Mouse (Mus musculus) layer of hippocampus, postnatal 14 days (tissue): ENCODE results near the gene Patz1. TPM values are rescaled to one million over a fixed set of nuclear protein-coding genes. Genes with fewer than 3 reads are reported as not detected.
A peak's percentile ranks its signal among the peaks of the same experiment; 100 is the strongest.

Experiments used
- DNase-seq, 2 experiments: peaks; one replicate each; pipeline ENCODE4 v3.0.0; 2021 to 2022; ENCODE audit warnings: low spot score in 2 of 2, mixed read lengths in 1 of 2
- long read RNA-seq, 2 experiments: library from polyadenylated mRNA; stranded (forward); transcript quantifications; one replicate each; pipeline ENCODE4 v2.0.0; 2021
- total RNA-seq, 2 experiments: library from RNA; stranded (reverse); gene quantifications; 2 replicates each; pipeline ENCODE4 v1.2.3; 2021

The Patz1 gene
- 10 to 100 TPM; 50.3 to 50.4 TPM for total RNA-seq
- long read RNA-seq, experiment 1, transcript Patz1-201 (4 exons, 3,118 nt): major isoform, 8 of 19 reads
- long read RNA-seq, experiment 1, partial matches to known transcripts: 1 of 19 reads
- long read RNA-seq, experiment 1, other reads (novel, unspliced or antisense): 1 of 19 reads
- long read RNA-seq, experiment 2, transcript Patz1-202 (5 exons, 3,173 nt): major isoform, 5 of 17 reads
- long read RNA-seq, experiment 2, partial matches to known transcripts: 1 of 17 reads
- long read RNA-seq, experiment 2, other reads (novel, unspliced or antisense): 5 of 17 reads

DNA sequence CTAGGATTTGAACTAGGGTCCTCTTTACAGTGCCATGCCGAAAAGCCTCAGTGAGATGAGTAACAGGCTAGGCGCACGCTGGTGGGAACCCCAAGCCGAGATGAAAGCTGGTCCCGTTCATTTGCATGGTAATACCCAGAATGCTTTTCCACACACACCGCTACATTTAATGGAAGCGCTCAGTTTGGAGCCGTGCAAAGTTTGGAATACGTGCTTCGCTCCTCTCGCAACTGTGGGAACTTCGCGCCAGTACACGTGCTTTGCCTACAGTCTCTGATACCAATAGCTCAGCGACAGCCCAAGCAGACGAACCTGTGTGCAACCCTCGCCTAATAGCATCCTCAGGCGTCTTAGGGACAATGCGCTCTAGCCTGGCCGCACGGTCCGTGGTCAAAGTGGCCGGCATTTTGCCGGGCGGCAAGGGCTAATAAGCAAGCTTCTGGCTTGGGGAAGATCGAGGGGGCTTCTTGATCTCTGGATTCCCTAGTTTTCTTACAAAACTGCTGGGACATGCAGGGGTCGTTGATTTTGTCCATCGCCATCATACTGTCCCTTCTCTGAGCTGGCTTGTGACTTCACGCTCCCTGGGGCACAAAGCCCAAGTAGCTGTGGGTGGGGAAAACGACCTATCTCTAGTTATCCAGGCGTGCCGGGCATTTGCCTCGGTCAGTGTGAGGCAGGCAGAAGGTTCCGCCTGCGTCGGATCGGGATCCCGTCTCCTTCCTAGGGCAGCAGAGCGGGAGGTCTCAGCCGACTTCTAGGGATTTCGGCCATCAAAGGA lies at the start of gene Patz1:
Gene Patz1 (plus strand): TSS at position 354 of the 781 bp plus-strand sequence.
- peak; percentile 41 to 63 for DNase-seq

DNA sequence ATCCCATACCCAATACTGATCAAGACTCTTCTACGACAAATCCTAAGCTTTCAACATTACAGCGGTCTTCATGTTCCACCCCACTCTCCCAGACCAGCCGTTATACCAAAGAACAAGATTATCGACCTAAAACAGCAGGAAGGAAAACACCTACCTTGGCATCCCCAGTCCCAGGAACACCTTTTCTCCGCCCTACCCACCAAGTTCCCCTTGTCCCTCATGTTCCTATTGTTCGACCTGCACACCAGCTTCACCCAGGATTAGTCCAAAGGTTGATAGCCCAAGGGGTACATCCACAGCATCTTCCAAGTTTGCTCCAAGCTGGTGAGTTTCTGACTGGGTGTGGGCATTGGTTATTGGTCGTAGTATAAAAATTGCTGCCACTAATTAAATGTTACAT lies 46.3 kb upstream of the Patz1 start:
- no peak for DNase-seq

DNA sequence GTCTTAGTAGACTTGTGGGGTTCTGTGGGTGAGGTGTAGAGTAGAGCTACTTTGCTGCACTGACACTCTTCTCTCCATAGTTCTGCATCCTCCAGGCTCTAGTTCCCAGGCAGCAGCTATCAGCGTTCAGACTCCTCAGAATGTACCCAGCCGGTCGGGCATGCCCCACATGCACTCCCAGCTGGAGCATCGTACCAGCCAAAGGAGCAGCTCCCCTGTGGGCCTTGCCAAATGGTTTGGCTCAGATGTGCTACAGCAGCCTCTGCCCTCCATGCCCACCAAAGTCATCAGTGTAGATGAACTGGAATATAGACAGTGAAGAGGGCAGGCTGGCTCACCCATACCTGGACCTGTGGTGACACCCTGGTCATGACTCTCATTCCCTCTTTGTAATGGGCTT lies 44.9 kb upstream of the Patz1 start:
- peak; percentile 29 to 32 for DNase-seq

DNA sequence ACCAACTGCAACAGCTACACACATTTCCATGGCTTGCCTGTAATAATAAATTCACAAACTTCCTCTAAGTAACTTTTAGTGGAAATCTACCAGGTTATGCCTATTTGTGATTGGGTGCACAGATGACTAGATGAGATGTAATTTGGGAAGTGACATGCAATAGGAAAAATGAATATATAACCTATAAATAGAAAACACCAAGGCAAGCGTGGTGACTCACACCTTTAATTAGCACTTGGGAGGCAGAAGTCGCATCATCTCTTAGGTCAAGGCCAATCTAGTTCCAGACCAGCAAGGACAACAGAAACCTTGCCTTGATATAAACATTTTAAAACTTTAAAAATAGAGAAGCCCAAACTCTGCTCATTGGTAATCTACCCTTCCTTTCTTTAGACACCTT lies 41.3 kb upstream of the Patz1 start:
- no peak for DNase-seq

DNA sequence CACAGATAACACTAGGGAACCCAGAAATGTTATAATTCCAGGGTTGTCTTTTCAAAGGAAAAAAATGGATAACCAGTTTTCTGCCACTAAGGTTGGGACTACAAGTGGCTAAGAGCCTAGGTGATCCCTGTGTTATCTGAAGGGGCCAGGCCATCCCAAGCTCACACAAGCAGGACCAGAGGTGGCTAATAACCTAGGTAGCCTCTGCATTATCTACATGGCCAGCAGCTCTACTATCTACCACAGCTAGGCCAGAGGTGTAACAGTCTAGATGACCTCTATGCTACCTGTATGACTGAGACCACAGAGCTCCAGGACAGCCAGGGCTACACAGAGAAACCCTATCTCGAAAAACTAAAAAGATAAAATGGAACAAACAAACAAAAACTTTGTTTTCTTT lies 29.1 kb upstream of the Patz1 start:
- DNase-seq: no peak

DNA sequence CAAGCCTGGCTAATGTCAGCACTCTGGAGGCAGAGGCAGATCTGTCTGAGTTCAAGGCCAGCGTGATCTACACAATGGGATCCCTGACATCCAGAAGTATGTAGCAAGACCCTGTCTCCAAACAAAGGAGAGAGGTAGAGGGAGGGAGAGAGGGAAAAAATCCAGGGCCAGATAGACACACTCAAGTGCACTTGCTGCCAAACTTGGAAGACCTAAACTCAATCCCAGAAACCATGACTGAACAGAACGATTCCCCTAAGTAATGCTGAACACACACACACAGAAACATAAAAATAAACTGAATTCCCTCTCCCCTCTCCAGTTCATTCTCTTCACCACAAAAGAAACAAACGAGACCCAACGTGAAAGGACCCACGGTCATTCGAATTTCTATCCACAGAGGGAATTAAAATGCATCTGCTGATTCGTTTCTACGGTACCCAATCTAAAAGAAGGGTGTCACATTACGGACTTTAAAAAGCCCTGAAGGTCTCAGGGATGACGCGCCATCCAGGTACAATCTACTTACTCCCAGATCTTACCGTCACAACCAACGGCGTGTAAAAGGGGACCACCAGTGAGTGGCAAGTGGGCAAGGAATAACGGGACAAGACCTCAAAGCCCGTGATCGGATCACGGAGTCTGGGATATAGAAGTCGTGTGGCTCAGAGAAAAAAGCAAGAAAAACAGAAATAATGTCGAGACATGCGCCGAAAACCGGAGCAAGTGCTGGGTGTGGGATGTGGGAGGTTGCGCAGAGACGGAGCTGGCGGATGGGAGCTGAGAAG lies 23.2 kb upstream of the Patz1 start:
- DNase-seq: no peak

DNA sequence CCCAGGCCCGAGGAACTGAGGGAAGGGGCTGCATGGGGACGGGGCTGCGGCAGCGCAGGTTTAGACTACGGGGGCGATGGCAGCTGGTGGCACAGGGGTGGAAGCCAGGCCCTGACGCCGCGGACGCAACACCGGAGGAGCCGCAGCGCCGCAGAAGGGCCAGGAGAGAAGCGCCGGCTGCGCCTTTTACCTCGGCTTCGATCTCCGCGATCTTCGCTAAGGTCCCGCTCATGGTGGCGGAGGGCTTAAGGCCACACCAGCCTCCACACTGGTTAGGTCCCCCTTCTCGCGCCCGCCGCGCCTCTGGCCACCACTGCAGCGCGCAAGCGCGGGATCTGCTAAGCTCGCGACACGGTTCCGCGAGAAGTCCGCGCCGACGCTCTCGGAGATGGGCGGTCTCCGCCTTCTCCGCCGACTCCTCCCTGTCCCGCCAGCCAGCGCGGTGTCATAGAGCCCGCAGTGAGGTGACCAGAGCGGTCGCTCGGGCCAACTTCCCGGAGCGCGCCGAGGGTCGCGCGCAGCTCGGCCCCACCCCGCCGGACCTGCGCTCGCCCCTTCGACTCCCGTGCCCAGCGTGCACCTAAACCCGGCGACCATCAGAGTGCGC lies 22.5 kb upstream of the Patz1 start, which contains the start of gene Drg1:
Gene Drg1 (minus strand): TSS at position 337 of the 607 bp plus-strand sequence.
- peak; percentile 93 to 94 for DNase-seq

DNA sequence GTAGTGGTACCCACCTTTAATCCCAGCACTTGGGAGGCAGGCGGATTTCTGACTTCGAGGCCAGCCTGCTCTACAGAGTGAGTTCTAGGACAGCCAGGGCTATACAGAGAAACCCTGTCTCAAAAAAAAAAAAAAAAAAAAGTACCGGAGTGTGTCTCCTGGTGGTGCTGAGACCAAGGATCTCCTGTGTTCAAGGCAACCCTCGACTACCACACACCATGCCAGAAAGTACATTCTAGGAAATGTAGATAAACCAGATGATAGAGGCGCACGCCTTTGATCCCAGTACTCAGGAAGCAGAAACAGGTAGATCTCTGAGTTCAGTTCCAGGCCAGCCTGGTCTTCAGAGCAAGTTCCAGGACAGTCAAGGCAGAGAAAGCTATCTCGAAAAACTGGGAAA lies 21.5 kb upstream of the Patz1 start:
- no peak for DNase-seq

DNA sequence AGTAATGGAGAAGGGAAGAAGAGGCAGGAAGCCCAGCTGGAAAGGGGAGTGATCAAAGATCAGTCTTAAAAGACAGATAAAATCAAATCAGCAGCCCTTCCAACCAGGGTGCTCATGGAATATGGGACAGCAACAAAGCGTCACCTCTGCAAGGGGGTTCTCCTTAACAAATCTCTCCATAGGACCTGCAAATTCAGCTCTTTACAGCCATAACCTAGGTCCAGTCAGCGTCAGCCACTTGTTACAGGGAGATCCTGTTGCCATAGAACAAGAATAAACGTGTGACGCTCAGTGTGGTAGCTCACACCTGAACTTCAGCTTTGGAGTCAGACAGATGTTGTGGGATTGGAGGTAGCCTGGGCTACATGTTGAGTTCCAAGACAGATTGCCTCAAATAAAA lies 19.4 kb upstream of the Patz1 start:
- no peak for DNase-seq

DNA sequence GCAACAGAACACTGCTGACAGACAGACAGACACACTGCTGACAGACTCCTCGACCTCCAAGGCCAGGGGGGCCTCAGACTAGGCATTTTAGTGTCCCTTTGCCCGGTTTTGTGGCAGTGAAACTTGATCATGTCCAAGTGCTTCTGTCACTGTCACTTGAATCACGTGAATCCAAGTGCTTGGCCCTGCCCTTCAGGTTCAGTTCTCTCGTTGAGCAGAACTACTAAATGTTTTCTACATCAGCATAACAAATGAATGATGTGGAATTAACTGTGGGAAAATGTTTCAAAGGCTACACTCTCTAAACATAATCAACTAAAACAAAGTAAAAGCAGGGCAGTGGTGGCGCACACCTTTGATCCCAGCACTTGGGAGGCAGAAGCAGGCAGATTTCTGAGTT lies 10.3 kb upstream of the Patz1 start:
- DNase-seq: no peak

DNA sequence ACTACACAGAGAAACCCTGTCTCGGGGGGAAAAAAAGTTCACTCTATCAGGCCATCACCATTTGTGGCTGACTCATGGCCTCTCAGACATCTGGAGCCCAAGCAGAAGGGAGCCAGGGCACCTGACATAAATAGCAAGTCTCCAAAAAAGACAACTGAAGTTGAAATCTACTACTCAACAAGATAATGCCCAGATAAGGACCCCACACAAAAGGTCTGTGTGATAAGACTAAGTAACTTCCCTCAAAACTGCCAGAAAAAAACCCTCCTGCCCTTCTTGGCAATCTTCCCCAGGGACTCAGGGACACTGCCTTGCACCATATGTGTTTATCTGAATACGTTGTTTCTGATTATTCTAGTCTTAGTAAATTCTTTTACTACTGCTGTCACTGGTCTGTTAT lies 8.9 kb upstream of the Patz1 start:
- DNase-seq: no peak

DNA sequence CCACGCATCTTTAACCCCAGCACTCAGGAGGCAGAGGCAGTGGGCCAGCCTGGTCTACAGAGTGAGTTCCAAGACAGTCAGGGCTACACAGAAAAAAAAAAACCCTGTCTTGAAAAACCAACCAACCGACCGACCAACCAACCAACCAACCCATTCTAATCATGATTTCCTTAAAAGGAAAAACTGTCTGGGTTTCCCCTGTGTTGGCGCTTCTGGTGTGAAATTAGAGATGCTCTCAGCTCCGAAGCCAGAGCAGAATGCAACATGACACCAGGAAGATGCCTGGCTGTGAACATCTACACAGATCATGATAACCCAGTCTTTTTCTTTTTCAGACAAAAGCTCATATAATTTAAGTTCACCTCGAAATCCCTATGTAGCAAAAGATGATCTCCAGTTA lies 5.8 kb upstream of the Patz1 start:
- DNase-seq: no peak

DNA sequence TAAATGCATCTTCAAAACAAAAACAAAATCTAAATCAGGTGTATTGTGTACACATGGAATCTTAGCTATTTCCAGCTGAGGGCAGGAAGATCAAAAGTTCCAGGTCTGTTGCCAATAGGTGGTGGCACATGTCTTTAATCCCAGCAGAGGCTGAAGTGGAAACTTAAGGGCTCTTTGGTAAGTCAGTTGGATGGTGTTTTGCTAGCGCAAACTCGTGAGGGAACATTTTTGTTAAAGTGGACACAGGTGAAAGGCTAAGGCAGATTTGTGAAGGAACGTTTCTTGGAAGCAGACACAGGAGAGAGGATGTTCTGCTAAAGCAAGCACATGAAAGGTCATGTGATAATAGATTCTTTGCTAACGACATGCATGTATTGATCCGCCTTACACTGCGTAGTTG lies 5.0 kb upstream of the Patz1 start:
- DNase-seq: no peak

DNA sequence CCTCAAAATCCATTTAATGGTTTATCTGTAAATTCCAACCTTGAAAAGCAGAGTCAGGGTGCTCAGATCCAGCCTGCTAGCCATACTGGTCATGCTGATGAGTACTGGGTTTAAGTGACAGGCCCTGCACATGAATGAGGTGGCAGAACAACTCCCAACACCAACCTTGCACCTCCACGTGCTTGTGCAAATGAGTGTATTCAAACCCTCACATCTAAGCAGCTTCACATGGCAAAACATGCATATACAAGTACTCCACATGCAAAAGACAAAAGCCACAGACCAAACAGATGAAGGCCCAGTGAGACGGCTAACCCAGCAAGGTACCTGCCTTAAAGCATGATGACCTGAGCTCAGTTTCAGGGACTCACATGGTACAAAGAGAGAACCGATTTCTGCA lies 2.7 kb upstream of the Patz1 start:
- no peak for DNase-seq

DNA sequence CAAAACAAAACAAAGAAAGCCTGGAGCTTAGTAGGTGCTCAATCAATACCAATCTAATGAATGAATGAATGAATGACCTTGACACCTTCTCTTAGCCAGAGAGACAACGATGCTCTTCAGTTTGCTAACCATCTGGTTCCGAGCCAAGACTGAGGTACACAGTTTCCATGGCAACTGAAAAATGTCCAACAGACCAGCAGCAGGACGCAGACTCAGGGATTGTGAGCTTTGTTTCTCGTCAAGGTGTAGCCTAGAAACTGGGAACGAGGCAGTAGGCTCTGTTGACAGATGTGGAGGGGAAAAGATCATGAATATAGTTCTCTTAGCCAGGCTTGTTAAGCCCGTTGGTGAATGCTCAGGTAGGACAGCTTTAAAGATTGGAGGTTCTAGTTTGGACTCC lies 1.5 kb upstream of the Patz1 start:
- DNase-seq: no peak

DNA sequence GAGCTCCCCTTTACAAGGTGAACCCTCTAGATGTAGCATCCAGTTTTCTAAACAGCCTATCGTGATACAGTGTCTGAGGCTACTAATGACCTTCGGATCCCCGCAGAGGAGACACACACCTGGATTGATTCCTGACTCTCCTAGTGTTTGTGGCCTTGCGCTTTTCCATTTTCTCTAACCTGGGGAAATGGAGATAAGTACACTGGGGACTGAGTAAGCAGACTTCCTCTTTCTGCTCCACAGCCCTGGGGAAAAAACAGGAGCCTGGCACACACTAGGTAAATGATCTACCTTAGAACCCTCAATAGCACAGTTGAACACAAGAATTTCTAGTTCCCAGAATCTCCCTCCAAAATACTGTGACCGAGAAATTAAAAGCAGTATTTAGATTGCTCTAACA lies 753 bp upstream of the Patz1 start:
- DNase-seq: no peak

DNA sequence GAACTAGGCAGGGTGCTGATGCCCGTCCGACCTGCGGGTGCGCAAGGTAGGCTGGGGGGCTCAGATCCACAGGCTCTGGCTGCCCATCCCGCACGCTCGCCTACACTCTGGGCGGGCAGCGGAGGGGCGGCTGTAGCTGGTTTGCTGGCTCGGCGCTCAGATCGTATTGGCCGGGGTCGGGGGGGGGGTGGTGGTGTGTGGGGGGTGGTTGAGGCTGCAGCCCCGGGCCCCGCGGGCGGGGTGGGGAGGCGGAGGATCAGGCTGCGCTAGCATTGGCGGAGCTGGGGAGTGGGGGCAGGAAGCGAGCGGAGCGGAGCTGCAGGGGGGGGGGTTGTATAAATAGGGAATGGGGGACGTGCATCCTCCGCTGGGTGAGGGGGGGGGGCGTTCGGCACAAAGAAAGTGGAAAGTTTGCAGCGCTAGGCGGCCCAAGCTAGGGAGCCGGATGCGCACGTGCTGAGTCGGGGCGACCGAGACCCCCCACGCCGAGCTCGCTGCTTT lies 678 bp downstream of the Patz1 start:
- peak; percentile 74 to 85 for DNase-seq

DNA sequence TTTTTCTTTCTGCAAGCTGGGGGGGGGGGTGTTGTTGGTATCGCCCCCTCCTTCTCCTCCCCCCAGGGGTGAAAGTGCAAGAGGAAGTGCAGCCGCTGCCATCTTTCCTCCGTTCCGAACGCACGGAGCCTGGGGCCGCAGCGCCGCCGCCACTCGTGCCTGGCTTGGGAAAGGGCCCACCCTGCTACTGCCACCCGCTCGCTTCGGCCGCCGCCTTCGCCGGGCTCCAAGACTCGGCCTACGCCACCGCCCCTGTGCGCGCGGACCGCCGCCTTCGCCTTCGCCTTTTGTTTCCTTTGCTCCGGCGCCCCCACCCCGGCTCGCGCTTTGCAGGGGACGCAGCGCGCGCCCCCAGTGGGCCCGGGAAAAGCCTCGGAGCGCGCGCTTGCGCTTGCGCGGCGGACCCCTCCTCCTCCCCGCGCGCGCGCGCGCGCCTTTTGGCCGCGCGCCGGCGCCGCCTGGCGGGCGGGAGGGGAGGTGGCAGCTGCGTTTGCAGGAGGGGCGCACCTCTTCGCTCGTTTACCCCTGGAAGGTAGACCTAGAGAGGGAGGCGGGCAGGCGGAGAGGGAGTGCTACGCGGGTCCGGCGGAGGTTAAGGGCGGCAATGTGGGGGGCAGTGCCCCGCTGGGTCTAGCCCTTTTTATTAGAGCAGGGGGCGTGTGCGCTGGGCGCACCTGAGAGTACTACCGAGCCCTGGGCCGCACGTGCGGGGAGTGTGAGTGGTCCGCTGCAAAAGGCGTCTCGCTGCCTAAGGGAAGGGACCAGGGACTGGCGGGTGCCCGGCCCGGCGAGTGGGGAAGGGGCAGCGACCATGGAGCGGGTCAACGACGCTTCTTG lies 1.3 kb downstream of the Patz1 start:
- DNase-seq: peak; percentile 88 to 95

DNA sequence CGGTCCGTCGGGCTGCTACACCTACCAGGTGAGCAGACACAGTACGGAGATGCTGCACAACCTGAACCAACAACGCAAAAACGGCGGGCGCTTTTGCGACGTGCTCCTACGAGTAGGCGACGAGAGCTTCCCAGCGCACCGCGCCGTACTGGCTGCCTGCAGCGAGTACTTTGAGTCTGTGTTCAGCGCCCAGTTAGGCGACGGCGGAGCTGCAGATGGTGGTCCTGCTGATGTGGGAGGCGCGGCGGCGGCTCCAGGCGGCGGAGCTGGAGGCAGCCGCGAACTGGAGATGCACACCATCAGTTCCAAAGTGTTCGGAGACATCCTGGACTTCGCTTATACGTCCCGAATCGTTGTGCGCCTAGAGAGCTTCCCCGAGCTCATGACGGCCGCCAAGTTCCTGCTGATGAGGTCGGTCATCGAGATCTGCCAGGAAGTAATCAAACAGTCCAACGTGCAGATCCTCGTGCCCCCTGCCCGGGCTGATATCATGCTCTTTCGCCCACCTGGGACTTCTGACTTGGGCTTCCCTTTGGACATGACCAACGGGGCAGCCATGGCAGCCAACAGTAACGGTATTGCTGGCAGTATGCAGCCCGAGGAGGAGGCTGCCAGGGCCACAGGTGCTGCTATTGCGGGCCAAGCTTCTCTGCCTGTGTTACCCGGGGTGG lies 2.1 kb downstream of the Patz1 start:
- peak; percentile 58 to 68 for DNase-seq
